Mouse (Mus musculus): ENCODE measurements at regions not wholly inside any gene's neighbourhood (a gene's known extent, or its start where the extent isn't known, plus 50 kb on each side); places are given as distances from the start of the nearest gene placed in this dataset.
A peak's percentile ranks its signal among the peaks of the same experiment; 100 is the strongest.

DNA sequence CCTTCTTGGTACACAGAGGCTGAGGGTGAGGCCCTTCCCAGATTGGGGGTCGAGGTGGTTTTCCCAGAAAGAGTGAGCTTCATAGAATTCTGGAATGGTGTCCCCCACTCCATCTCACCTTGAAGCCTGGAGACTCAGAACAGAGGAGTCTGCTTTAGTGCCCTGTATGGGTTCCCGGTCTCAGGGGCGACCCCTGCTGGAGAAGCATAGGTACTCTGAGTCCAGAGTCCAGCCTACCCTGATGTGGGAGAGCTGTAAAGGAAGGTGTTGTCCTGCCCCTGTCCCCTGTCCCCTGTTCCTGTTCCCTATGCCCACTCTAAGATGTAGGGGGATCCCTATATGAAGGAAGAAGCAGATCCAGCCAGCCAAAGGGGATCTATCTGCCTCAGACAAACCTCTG, 111.9 kb downstream of the Olfm1 start:
- no peak overlapping the region for H3K27ac ChIP-seq (ENCODE audit: low read length)
- no peak overlapping the region for H3K9ac ChIP-seq (replicated peaks; ENCODE audit: low read depth, low read length)
- 10% methylated on average over 3 of the region's 3 CpGs for WGBS
- H3K36me3 ChIP-seq (ENCODE audit: control insufficient read depth, insufficient read depth) = no peaks in the 10 kb centered on the region
- H3K9me3 ChIP-seq (ENCODE audit: control insufficient read depth, low read length) = no peaks in the 10 kb centered on the region
- H3K27me3 ChIP-seq (replicated peaks; ENCODE audit: control insufficient read depth, insufficient read depth, low read length) = no peaks in the 10 kb centered on the region
- no peaks in the 10 kb centered on the region for H3K4me1 ChIP-seq (replicated peaks; ENCODE audit: control insufficient read depth, insufficient read depth, low read length)
- H3K4me2 ChIP-seq (ENCODE audit: low read length) = no peak overlapping the region
- H3K4me3 ChIP-seq (replicated peaks; ENCODE audit: low read length) = no peak overlapping the region
- ATAC-seq = no peak

GRCm38 (mm10) chr2:28309122-28309521, 116.3 kb downstream of the Olfm1 start:
- 87% methylated on average over 5 of the region's 5 CpGs for WGBS
- no peak overlapping the region for H3K4me3 ChIP-seq (replicated peaks; ENCODE audit: low read length)
- H3K4me2 ChIP-seq (ENCODE audit: low read length) = no peak overlapping the region
- H3K9ac ChIP-seq (replicated peaks; ENCODE audit: low read depth, low read length) = no peak overlapping the region
- no peaks in the 10 kb centered on the region for H3K36me3 ChIP-seq (ENCODE audit: control insufficient read depth, insufficient read depth)
- no peak overlapping the region for H3K27ac ChIP-seq (ENCODE audit: low read length)
- no peak for ATAC-seq
- no peaks in the 10 kb centered on the region for H3K4me1 ChIP-seq (replicated peaks; ENCODE audit: control insufficient read depth, insufficient read depth, low read length)
- H3K27me3 ChIP-seq (replicated peaks; ENCODE audit: control insufficient read depth, insufficient read depth, low read length) = no peaks in the 10 kb centered on the region
- H3K9me3 ChIP-seq (ENCODE audit: control insufficient read depth, low read length) = no peaks in the 10 kb centered on the region

- Histone ChIP-seq H3K27ac (ENCODE audit: low read length) (no peak overlapping the region), H3K27me3 (replicated peaks; ENCODE audit: control insufficient read depth, insufficient read depth, low read length) (no peaks in the 10 kb centered on the region), H3K4me3 (replicated peaks; ENCODE audit: low read length) (no peak overlapping the region), H3K9ac (replicated peaks; ENCODE audit: low read depth, low read length) (no peak overlapping the region), H3K4me1 (replicated peaks; ENCODE audit: control insufficient read depth, insufficient read depth, low read length) (no peaks in the 10 kb centered on the region), H3K9me3 (ENCODE audit: control insufficient read depth, low read length) (no peaks in the 10 kb centered on the region), H3K4me2 (ENCODE audit: low read length) (no peak overlapping the region), H3K36me3 (ENCODE audit: control insufficient read depth, insufficient read depth) (no peaks in the 10 kb centered on the region)
- no peak for ATAC-seq
- 87% methylated on average over 6 of the region's 6 CpGs for WGBS
Observed at GRCm38 (mm10) chr2:28312212-28312611, 119.4 kb downstream of the Olfm1 start.

DNA sequence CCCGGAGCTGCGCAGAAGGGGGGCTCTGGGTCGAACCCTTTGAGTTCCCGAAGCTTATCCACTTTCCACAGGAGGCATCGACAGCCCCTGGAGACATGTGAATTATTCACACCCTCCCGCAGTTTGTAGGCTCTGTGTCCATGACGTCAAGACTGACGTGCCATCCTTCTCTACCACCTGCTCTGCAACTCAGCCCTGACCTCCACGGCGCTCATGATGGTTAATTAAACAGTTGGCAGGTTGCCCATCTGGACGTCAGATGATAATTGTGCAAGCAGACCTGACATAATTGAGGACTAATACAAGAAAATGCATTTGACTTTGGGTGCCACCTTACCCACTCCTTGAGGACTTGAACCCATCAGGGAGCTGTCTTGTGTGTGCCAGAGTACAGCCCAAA, 121.1 kb upstream of the Ppp1r26 start:
- Histone ChIP-seq H3K4me3 (replicated peaks; ENCODE audit: low read length) (no peak overlapping the region), H3K4me2 (ENCODE audit: low read length) (no peak overlapping the region), H3K4me1 (replicated peaks; ENCODE audit: control insufficient read depth, insufficient read depth, low read length) (peaks cover 14% of the 10 kb centered on the region), H3K27me3 (replicated peaks; ENCODE audit: control insufficient read depth, insufficient read depth, low read length) (no peaks in the 10 kb centered on the region), H3K36me3 (ENCODE audit: control insufficient read depth, insufficient read depth) (no peaks in the 10 kb centered on the region), H3K9me3 (ENCODE audit: control insufficient read depth, low read length) (no peaks in the 10 kb centered on the region), H3K9ac (replicated peaks; ENCODE audit: low read depth, low read length) (no peak overlapping the region), H3K27ac (ENCODE audit: low read length) (no peak overlapping the region)
- WGBS = 33% methylated on average over 11 of the region's 11 CpGs
- ATAC-seq = no peak

- no peak overlapping the region for H3K4me3 ChIP-seq (replicated peaks; ENCODE audit: low read length)
- no peak overlapping the region for H3K4me2 ChIP-seq (ENCODE audit: low read length)
- peak overlapping the region; percentile 32; the same call in 1 of the 2 replicates for H3K27ac ChIP-seq (ENCODE audit: low read length)
- ATAC-seq = peak; percentile 68
- H3K9ac ChIP-seq (replicated peaks; ENCODE audit: low read depth, low read length) = no peak overlapping the region
- H3K36me3 ChIP-seq (ENCODE audit: control insufficient read depth, insufficient read depth) = no peaks in the 10 kb centered on the region
- H3K9me3 ChIP-seq (ENCODE audit: control insufficient read depth, low read length) = no peaks in the 10 kb centered on the region
- no peaks in the 10 kb centered on the region for H3K27me3 ChIP-seq (replicated peaks; ENCODE audit: control insufficient read depth, insufficient read depth, low read length)
- H3K4me1 ChIP-seq (replicated peaks; ENCODE audit: control insufficient read depth, insufficient read depth, low read length) = peaks cover 14% of the 10 kb centered on the region
- 20% methylated on average over 6 of the region's 6 CpGs for WGBS
Observed at GRCm38 (mm10) chr2:28326056-28326455, 120.5 kb upstream of the Ppp1r26 start.

GRCm38 (mm10) chr2:28326682-28327081, 119.9 kb upstream of the Ppp1r26 start:
- H3K9me3 ChIP-seq (ENCODE audit: control insufficient read depth, low read length) = no peaks in the 10 kb centered on the region
- 93% methylated on average over 3 of the region's 3 CpGs for WGBS
- peak overlapping the region; percentile 32; the same call in 1 of the 2 replicates for H3K27ac ChIP-seq (ENCODE audit: low read length)
- H3K36me3 ChIP-seq (ENCODE audit: control insufficient read depth, insufficient read depth) = no peaks in the 10 kb centered on the region
- H3K4me2 ChIP-seq (ENCODE audit: low read length) = no peak overlapping the region
- no peak overlapping the region for H3K9ac ChIP-seq (replicated peaks; ENCODE audit: low read depth, low read length)
- no peak for ATAC-seq
- H3K4me1 ChIP-seq (replicated peaks; ENCODE audit: control insufficient read depth, insufficient read depth, low read length) = peaks cover 14% of the 10 kb centered on the region
- no peak overlapping the region for H3K4me3 ChIP-seq (replicated peaks; ENCODE audit: low read length)
- H3K27me3 ChIP-seq (replicated peaks; ENCODE audit: control insufficient read depth, insufficient read depth, low read length) = no peaks in the 10 kb centered on the region

GRCm38 (mm10) chr2:28329130-28329529, 117.5 kb upstream of the Ppp1r26 start:
- Histone ChIP-seq H3K27me3 (replicated peaks; ENCODE audit: control insufficient read depth, insufficient read depth, low read length) (no peaks in the 10 kb centered on the region), H3K4me1 (replicated peaks; ENCODE audit: control insufficient read depth, insufficient read depth, low read length) (peaks cover 14% of the 10 kb centered on the region), H3K9ac (replicated peaks; ENCODE audit: low read depth, low read length) (no peak overlapping the region), H3K27ac (ENCODE audit: low read length) (no peak overlapping the region), H3K36me3 (ENCODE audit: control insufficient read depth, insufficient read depth) (no peaks in the 10 kb centered on the region), H3K4me2 (ENCODE audit: low read length) (no peak overlapping the region), H3K4me3 (replicated peaks; ENCODE audit: low read length) (no peak overlapping the region), H3K9me3 (ENCODE audit: control insufficient read depth, low read length) (no peaks in the 10 kb centered on the region)
- 80% methylated on average over 5 of the region's 5 CpGs for WGBS
- no peak for ATAC-seq

DNA sequence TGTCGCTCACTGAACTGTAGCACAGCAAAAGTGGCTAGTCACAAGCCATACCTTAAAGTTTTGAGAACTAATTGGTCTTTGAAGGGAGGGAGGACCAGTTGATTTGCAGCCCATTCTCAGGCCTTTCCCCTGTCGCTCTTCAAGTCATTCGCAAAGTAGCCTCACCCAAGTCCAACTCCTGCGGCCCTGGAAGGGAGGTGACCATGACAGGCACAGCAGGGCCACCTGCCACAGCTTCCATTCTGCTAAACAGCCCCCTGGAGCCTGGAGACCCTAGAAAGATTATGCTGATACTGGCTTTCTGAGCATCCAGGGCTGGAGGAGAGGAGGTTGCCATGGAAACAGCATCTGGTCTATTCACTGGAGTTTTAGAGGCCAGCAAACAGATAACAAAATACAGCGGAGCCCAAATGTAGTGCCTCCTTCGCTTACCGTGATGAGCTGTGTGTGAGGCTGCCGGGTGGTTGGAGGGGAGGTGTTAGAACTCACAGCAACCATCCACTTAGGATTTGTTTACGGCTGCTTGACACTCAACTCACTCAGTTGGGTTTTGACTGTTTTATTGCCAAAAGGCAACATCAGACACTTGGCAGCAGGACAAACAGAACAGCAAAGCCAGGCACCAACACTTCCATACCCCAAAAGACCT, 111.3 kb upstream of the Ppp1r26 start:
- Histone ChIP-seq H3K27ac (ENCODE audit: low read length) (no peak overlapping the region), H3K9me3 (ENCODE audit: control insufficient read depth, low read length) (no peaks in the 10 kb centered on the region), H3K4me1 (replicated peaks; ENCODE audit: control insufficient read depth, insufficient read depth, low read length) (peaks cover 25% of the 10 kb centered on the region), H3K9ac (replicated peaks; ENCODE audit: low read depth, low read length) (no peak overlapping the region), H3K4me3 (replicated peaks; ENCODE audit: low read length) (no peak overlapping the region), H3K27me3 (replicated peaks; ENCODE audit: control insufficient read depth, insufficient read depth, low read length) (no peaks in the 10 kb centered on the region), H3K36me3 (ENCODE audit: control insufficient read depth, insufficient read depth) (no peaks in the 10 kb centered on the region), H3K4me2 (ENCODE audit: low read length) (no peak overlapping the region)
- 33% methylated on average over 9 of the region's 9 CpGs for WGBS
- ATAC-seq = peak; percentile 75

DNA sequence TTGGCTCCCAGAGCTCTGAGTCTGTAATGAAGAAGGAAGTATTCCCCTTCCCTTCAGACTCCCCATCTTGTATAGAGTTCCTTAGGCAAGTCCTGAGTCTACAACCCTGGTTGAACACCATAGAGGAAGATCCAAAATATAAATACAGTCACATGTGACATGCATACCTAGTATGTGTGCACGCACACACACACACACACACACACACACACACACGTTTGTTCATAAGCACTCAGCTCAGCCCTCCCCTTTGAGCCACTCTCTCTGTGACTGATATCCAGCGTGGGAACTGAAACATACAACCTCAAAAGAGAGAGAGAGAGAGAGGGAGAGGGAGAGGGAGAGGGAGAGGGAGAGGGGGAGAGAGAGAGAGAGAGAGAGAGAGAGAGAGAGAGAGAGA, 110.8 kb upstream of the Ppp1r26 start:
- Histone ChIP-seq H3K4me2 (ENCODE audit: low read length) (no peak overlapping the region), H3K27me3 (replicated peaks; ENCODE audit: control insufficient read depth, insufficient read depth, low read length) (no peaks in the 10 kb centered on the region), H3K36me3 (ENCODE audit: control insufficient read depth, insufficient read depth) (no peaks in the 10 kb centered on the region), H3K9me3 (ENCODE audit: control insufficient read depth, low read length) (no peaks in the 10 kb centered on the region), H3K4me1 (replicated peaks; ENCODE audit: control insufficient read depth, insufficient read depth, low read length) (peaks cover 25% of the 10 kb centered on the region), H3K9ac (replicated peaks; ENCODE audit: low read depth, low read length) (no peak overlapping the region), H3K27ac (ENCODE audit: low read length) (no peak overlapping the region), H3K4me3 (replicated peaks; ENCODE audit: low read length) (no peak overlapping the region)
- peak; percentile 47; the same call in 1 of the 2 replicates for ATAC-seq
- 42% methylated on average over 3 of the region's 3 CpGs for whole genome bisulfite sequencing
